Mouse (Mus musculus) CH12.LX (cell line): ENCODE measurements around the gene Prkaa1. TPM values are rescaled to one million over a fixed set of nuclear protein-coding genes. Genes with fewer than 3 reads are reported as not detected.

ENCODE experiments used
- DNase-seq: peaks from one replicate; pipeline ENCODE4 v3.0.0-alpha.2; 2013; ENCODE audit errors: extremely low read depth
- H3K27ac ChIP-seq: 2 replicates; pipeline ENCODE4 v1.5.1; 2012; ENCODE audit warnings: low read depth, mild to moderate bottlenecking, control low read depth, moderate library complexity; ENCODE audit not compliant: insufficient read depth
- H3K27me3 ChIP-seq: replicated peaks from 2 replicates; pipeline ENCODE3; 2012; ENCODE audit warnings: inconsistent platforms
- H3K36me3 ChIP-seq, 2 experiments: replicated peaks in 1 of 2; 2 replicates each; pipeline versions ENCODE3 to v1.6.1; 2012; ENCODE audit warnings: inconsistent platforms in 1 of 2, low read length in 1 of 2, mild to moderate bottlenecking in 1 of 2, mixed read lengths in 1 of 2, moderate library complexity in 1 of 2; ENCODE audit not compliant: control insufficient read depth in 1 of 2, insufficient read depth in 1 of 2
- H3K4me1 ChIP-seq, 2 experiments: 2 replicates each; pipeline ENCODE4 v1.6.1; 2012; ENCODE audit warnings: inconsistent platforms in 1 of 2, moderate library complexity in 1 of 2; ENCODE audit not compliant: insufficient read depth in 2 of 2, control insufficient read depth in 1 of 2
- H3K4me2 ChIP-seq: 2 replicates; pipeline ENCODE4 v1.6.1; 2012; ENCODE audit warnings: low read depth, mild to moderate bottlenecking, control low read depth; ENCODE audit not compliant: poor library complexity, insufficient read depth, severe bottlenecking
- H3K4me3 ChIP-seq, 3 experiments: fragments of 150-350 bp in 1 of 3; sonication (generic) in 1 of 3; replicated peaks in 1 of 3; 2 replicates each; pipeline versions ENCODE3 to v1.5.1; 2011 to 2012; ENCODE audit warnings: low read depth in 2 of 3, low read length in 2 of 3, mild to moderate bottlenecking in 2 of 3, moderate library complexity in 2 of 3, control low read depth in 1 of 3, improper control_type of control experiment in 1 of 3, inconsistent platforms in 1 of 3, mixed read lengths in 1 of 3; ENCODE audit not compliant: poor library complexity in 1 of 3
- H3K79me2 ChIP-seq: replicated peaks from 2 replicates; pipeline ENCODE4 v1.6.1; 2012; ENCODE audit warnings: mild to moderate bottlenecking, moderate library complexity; ENCODE audit not compliant: control insufficient read depth, poor library complexity, insufficient read depth, severe bottlenecking; ENCODE audit errors: extremely low read depth
- H3K9ac ChIP-seq: 2 replicates; pipeline ENCODE4 v1.6.1; 2012; ENCODE audit warnings: low read depth, mild to moderate bottlenecking, control low read depth, moderate library complexity; ENCODE audit not compliant: insufficient read depth
- H3K9me3 ChIP-seq: replicated peaks from 2 replicates; pipeline ENCODE3; 2012; ENCODE audit warnings: low read length, inconsistent platforms, mixed read lengths
- BHLHE40 ChIP-seq: IDR thresholded peaks from 2 replicates; pipeline ENCODE4 v1.6.1; 2011; ENCODE audit warnings: mild to moderate bottlenecking, low read depth, low read length, improper control_type of control experiment
- CTCF ChIP-seq, 2 experiments: IDR thresholded peaks in 1 of 2; conservative IDR thresholded peaks in 1 of 2; 2 replicates each; pipeline ENCODE4 v1.5.1; 2011 to 2012; ENCODE audit warnings: low read depth in 2 of 2, low read length in 2 of 2, improper control_type of control experiment in 1 of 2, inconsistent platforms in 1 of 2, mild to moderate bottlenecking in 1 of 2, moderate library complexity in 1 of 2
- E2F4 ChIP-seq: IDR thresholded peaks from 2 replicates; pipeline ENCODE4 v1.6.1; 2011; ENCODE audit warnings: low read depth, low read length, improper control_type of control experiment; ENCODE audit not compliant: insufficient replicate concordance
- ETS1 ChIP-seq: conservative IDR thresholded peaks from 2 replicates; pipeline ENCODE4 v1.6.1; 2012; ENCODE audit warnings: low read depth, mild to moderate bottlenecking, inconsistent platforms, low read length, improper control_type of control experiment, moderate library complexity
- GABPA ChIP-seq: IDR thresholded peaks from 2 replicates; pipeline ENCODE4 v1.6.1; 2012; ENCODE audit warnings: low read depth, low read length, improper control_type of control experiment, inconsistent platforms; ENCODE audit not compliant: insufficient replicate concordance
- HCFC1 ChIP-seq: IDR thresholded peaks from 2 replicates; pipeline ENCODE4 v1.6.1; 2012; ENCODE audit warnings: low read depth, mild to moderate bottlenecking, inconsistent platforms, low read length, improper control_type of control experiment
- IRF4 ChIP-seq: IDR thresholded peaks from 2 replicates; pipeline ENCODE4 v1.6.1; 2014; ENCODE audit warnings: low read depth, mild to moderate bottlenecking, inconsistent platforms, low read length, improper control_type of control experiment
- JUN ChIP-seq: IDR thresholded peaks from 2 replicates; pipeline ENCODE4 v1.6.1; 2011; ENCODE audit warnings: low read depth, mild to moderate bottlenecking, low read length, improper control_type of control experiment, moderate library complexity; ENCODE audit not compliant: insufficient read depth
- MAFK ChIP-seq: IDR thresholded peaks from 2 replicates; pipeline ENCODE4 v1.6.1; 2011; ENCODE audit warnings: low read length, improper control_type of control experiment; ENCODE audit not compliant: insufficient replicate concordance
- MXI1 ChIP-seq: IDR thresholded peaks from 2 replicates; pipeline ENCODE4 v1.6.1; 2011; ENCODE audit warnings: mild to moderate bottlenecking, low read depth, low read length, improper control_type of control experiment
- MYC ChIP-seq: IDR thresholded peaks from 2 replicates; pipeline ENCODE4 v1.6.1; 2011; ENCODE audit warnings: low read depth, mild to moderate bottlenecking, improper control_type of control experiment, low read length
- NELFE ChIP-seq: IDR thresholded peaks from 2 replicates; pipeline ENCODE4 v1.6.1; 2011; ENCODE audit warnings: low read depth, low read length, improper control_type of control experiment
- NRF1 ChIP-seq: IDR thresholded peaks from 2 replicates; pipeline ENCODE4 v1.6.1; 2014; ENCODE audit warnings: low read depth, mild to moderate bottlenecking, inconsistent platforms, low read length, improper control_type of control experiment, moderate library complexity
- PAX5 ChIP-seq: IDR thresholded peaks from 2 replicates; pipeline ENCODE4 v1.6.1; 2012; ENCODE audit warnings: low read length, inconsistent platforms, mixed read lengths
- POLR2AphosphoS2 ChIP-seq: IDR thresholded peaks from 2 replicates; pipeline ENCODE4 v1.6.1; 2011; ENCODE audit warnings: low read depth, low read length, improper control_type of control experiment
- SIN3A ChIP-seq: IDR thresholded peaks from 2 replicates; pipeline ENCODE4 v1.6.1; 2012; ENCODE audit warnings: low read length, improper control_type of control experiment, inconsistent platforms
- SMC3 ChIP-seq: IDR thresholded peaks from 2 replicates; pipeline ENCODE4 v1.6.1; 2011; ENCODE audit warnings: low read depth, low read length, improper control_type of control experiment
- TBP ChIP-seq: conservative IDR thresholded peaks from 2 replicates; pipeline ENCODE4 v1.6.1; 2011; ENCODE audit warnings: low read depth, low read length, improper control_type of control experiment
- TCF12 ChIP-seq: IDR thresholded peaks from 2 replicates; pipeline ENCODE4 v1.6.1; 2014; ENCODE audit warnings: low read depth, mild to moderate bottlenecking, inconsistent platforms, low read length, improper control_type of control experiment
- USF1 ChIP-seq: IDR thresholded peaks from 2 replicates; pipeline ENCODE4 v1.6.1; 2014; ENCODE audit warnings: low read depth, mild to moderate bottlenecking, inconsistent platforms, low read length, improper control_type of control experiment
- ZKSCAN1 ChIP-seq: IDR thresholded peaks from 2 replicates; pipeline ENCODE4 v1.6.1; 2012; ENCODE audit warnings: low read depth, inconsistent platforms, low read length, improper control_type of control experiment, borderline replicate concordance
- ZNF384 ChIP-seq: IDR thresholded peaks from 2 replicates; pipeline ENCODE4 v1.6.1; 2012; ENCODE audit warnings: low read depth, low read length, improper control_type of control experiment, inconsistent platforms
- dilution Hi-C: fragments of 300-500 bp; cut with MboI; formaldehyde crosslinking; loops from 2 replicates; pipeline ENCODE4 v1.14.3; 2020; ENCODE audit warnings: low sequenced_read_pairs; ENCODE audit not compliant: extremely low pct_unique_long_range_greater_than_20kb, extremely low pct_ligation_motif_present
- in situ Hi-C: fragments of 300-500 bp; cut with MboI; formaldehyde crosslinking; loops from 3 replicates; pipeline ENCODE4 v1.14.3; 2019; ENCODE audit warnings: low sequenced_read_pairs, low pct_ligation_motif_present, low pct_unique_long_range_greater_than_20kb, mixed read lengths
- polyA plus RNA-seq: library from polyadenylated mRNA; unstranded; fragments of >175 nt; gene quantifications from 2 replicates; pipeline ENCODE4 v1.2.1, GENCODE M21; 2012; ENCODE audit warnings: low read depth; ENCODE audit not compliant: insufficient read length
- total RNA-seq, 2 experiments: library from RNA; depleted of rRNA; stranded (reverse); fragments of 300-350 nt in 1 of 2; fragments of >200 nt in 1 of 2; gene quantifications; 2 replicates each; pipeline ENCODE4 v1.2.3; 2012 to 2014

Gene Prkaa1
- total and polyA plus RNA-seq, 3 experiments: 12.6 to 25.4 (median 21.2) TPM

DNA sequence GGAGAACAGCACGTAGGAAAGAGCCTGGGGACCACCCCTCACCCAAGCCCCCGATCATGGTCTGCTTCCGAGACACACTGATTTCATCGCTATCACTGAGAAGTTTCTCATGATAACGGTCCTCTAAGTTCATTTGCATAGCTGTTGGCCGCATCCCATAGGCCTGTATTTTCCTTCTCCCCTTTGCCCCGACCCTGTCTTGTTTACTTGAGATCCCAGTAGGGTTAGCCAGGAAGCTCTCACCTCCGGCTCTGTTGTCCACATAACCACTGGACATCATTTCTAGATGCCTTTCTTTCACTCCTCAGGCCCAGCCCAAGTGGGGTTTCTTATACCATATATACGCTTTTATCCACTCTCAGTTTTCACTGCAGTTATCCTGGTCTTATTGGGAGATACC is 51.3 kb downstream of the Prkaa1 start:
- peaks cover 0 to 12% of the 10 kb centered on the region in 2 experiments; a peak in 2 of 4 replicates for H3K4me1 ChIP-seq
- H3K4me3 ChIP-seq: no peak overlapping the region
- peaks cover 14% of the 10 kb centered on the region for H3K79me2 ChIP-seq
- H3K27me3 ChIP-seq: no peaks in the 10 kb centered on the region
- H3K9ac ChIP-seq: no peak overlapping the region
- H3K36me3 ChIP-seq: peaks cover 27 to 90% of the 10 kb centered on the region in 2 experiments
- dilution Hi-C loops: no loop called here
- no peak for TF ChIP-seq TCF12
- TF ChIP-seq CTCF (conservative IDR thresholded peaks at IDR 0.05 in 1 of 2, IDR thresholded peaks at IDR 0.05 in 1 of 2; ENCODE audit: low read depth in 2 of 2, low read length in 2 of 2): no peak
- no peak for TF ChIP-seq MAFK
- no peak for TF ChIP-seq GABPA
- no peak for TF ChIP-seq E2F4
- TF ChIP-seq NRF1: no peak
- no peak for TF ChIP-seq JUN
- no peak for TF ChIP-seq ETS1
- TF ChIP-seq PAX5: no peak
- no peak for TF ChIP-seq IRF4
- TF ChIP-seq SIN3A: no peak
- no peak for TF ChIP-seq ZNF384
- TF ChIP-seq USF1: no peak
- TF ChIP-seq POLR2AphosphoS2: no peak
- no peak for TF ChIP-seq ZKSCAN1
- TF ChIP-seq MXI1: no peak
- no peak for TF ChIP-seq SMC3
- no peak for TF ChIP-seq BHLHE40
- no peaks in the 10 kb centered on the region for H3K9me3 ChIP-seq
- in situ Hi-C loops: no loop called here
- DNase-seq: no peak
- no peak overlapping the region for H3K27ac ChIP-seq
- H3K4me2 ChIP-seq: no peak overlapping the region

- dilution Hi-C loops: no loop called here
Measured at GRCm38 (mm10) chr15:5195987-5196514, 52.4 kb downstream of the Prkaa1 start.

More at GRCm38 (mm10) chr15:5195987-5196514, 52.4 kb downstream of the Prkaa1 start:
- in situ Hi-C loops: no loop called here
- no peak overlapping the region for H3K9ac ChIP-seq
- no peak overlapping the region for H3K27ac ChIP-seq
- DNase-seq: no peak
- H3K79me2 ChIP-seq: peaks cover 14% of the 10 kb centered on the region
- peaks cover 0 to 9% of the 10 kb centered on the region in 2 experiments; a peak in 2 of 4 replicates for H3K4me1 ChIP-seq
- TF ChIP-seq HCFC1 (no peak), NELFE (no peak), ZKSCAN1 (no peak), MYC (no peak), SMC3 (no peak), PAX5 (no peak), TBP (no peak)
- TF ChIP-seq, all 38 proteins: peak for 0
- Histone ChIP-seq H3K4me3 (no peak overlapping the region), H3K4me2 (no peak overlapping the region), H3K9me3 (no peaks in the 10 kb centered on the region), H3K27me3 (no peaks in the 10 kb centered on the region), H3K36me3 (peaks cover 21 to 86% of the 10 kb centered on the region in 2 experiments)
